Mouse (Mus musculus) CD4-positive naive resting alpha-beta T cell, adult 76 days (primary cell): ENCODE measurements around the gene Mrpl46. TPM values are rescaled to one million over a fixed set of nuclear protein-coding genes. Genes with fewer than 3 reads are reported as not detected.

Experiments used
- total RNA-seq: library from RNA; stranded (reverse); gene quantifications from one replicate; pipeline ENCODE4 v1.2.4, GENCODE M21; 2023

The Mrpl46 gene
- total RNA-seq, result 38.7 TPM

GRCm38 (mm10) chr7:78782639-78783581 is at the start of gene Mrpl46, which contains the start of gene Mrps11:
Mrpl46 (minus strand) TSS chr7:78783531.
Mrps11 (plus strand) TSS chr7:78783119.

DNA sequence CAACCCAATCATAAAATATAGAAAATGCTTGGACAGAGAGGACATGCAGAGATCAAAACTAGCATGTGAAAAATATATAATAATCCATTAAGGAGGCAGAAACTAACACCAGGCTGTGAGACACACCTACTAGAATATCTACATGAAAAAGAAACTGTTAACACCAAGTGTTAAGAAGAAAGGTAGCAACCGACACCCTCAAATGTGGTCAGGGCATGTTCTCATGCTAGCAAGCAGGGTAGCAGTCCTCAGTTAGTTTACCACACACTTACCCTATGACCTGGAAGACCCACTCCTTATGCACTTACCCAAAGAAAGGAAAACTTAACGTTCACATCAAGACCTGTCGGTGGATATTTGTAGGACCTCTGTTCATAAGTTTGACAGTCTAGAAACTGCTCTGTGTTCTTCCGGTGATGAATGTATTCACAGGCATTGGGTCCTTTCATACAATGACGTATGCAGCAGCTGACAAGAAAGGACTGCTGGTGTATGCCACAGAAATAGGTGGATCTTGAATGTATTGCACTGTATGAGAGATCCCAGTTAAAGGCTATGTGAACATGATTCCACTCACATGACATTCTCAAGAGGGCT is 45.6 kb downstream of the Mrpl46 start, which contains the start of gene Ntrk3:
TSS of gene Ntrk3 (minus strand) at position 399 of the 597 bp plus-strand sequence.

Other genes with a start within 250 kb of the Mrpl46 start
- gene Ntrk3, start 45.5 kb downstream of the Mrpl46 start, total RNA-seq, result 17.5 TPM
- gene Mrps11, start 412 bp downstream of the Mrpl46 start, total RNA-seq, result 24.3 TPM
- gene Det1, start 63.7 kb upstream of the Mrpl46 start, total RNA-seq, result 14.4 TPM
- 28.1 TPM for gene Aen, start 112.3 kb upstream of the Mrpl46 start, total RNA-seq
- 19.1 TPM for gene Isg20, start 129.9 kb upstream of the Mrpl46 start, total RNA-seq